Mouse (Mus musculus): Measurements from ENCODE around the gene Nrg3. TPM values are rescaled to one million over a fixed set of nuclear protein-coding genes. Genes with fewer than 3 reads are reported as not detected.
"Not testable (repeated sequence)": the region's sequence is repeated elsewhere in the genome, so short reads cannot be mapped to it uniquely, and the experiment has no call there.

The Nrg3 gene
- total RNA-seq, 2 experiments from 2014 or later: 66.9 to 70.0 TPM

- DNase-seq (ENCODE audit: low spot score in 2 of 2): no peak
These were observed 343.1 kb downstream of the Nrg3 start for GRCm38 (mm10) chr14:39129766-39130165.

DNA sequence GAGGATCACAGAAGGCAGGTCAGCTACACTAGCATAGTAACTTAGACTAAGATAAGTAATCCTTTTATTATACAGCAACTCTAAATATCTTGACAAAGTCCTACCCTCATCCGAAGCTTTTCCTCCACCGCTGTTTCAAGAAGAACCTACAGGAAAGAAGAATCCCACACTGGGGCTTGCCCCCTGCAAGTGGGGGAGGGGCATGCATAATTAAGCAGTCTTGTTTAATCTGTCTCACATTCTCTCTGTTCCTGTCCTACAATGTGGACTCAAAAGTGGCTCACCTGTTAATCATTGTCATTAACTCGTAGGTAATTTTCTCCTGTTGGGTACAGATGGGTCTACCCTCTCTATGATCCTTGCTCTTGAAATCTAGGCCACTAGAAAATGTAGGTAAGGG lies 354.9 kb downstream of the Nrg3 start:
- no peak for DNase-seq (ENCODE audit: low spot score in 2 of 2)
- H3K4me3 ChIP-seq: no peak overlapping the region
- no peak overlapping the region for H3K27ac ChIP-seq
- no peak for TF ChIP-seq CTCF (conservative IDR thresholded peaks at IDR 0.05)

More at GRCm38 (mm10) chr14:39129766-39130165, 343.1 kb downstream of the Nrg3 start:
- Histone ChIP-seq H3K4me3 (no peak overlapping the region), H3K27ac (no peak overlapping the region)
- no peak for TF ChIP-seq CTCF (conservative IDR thresholded peaks at IDR 0.05)

DNA sequence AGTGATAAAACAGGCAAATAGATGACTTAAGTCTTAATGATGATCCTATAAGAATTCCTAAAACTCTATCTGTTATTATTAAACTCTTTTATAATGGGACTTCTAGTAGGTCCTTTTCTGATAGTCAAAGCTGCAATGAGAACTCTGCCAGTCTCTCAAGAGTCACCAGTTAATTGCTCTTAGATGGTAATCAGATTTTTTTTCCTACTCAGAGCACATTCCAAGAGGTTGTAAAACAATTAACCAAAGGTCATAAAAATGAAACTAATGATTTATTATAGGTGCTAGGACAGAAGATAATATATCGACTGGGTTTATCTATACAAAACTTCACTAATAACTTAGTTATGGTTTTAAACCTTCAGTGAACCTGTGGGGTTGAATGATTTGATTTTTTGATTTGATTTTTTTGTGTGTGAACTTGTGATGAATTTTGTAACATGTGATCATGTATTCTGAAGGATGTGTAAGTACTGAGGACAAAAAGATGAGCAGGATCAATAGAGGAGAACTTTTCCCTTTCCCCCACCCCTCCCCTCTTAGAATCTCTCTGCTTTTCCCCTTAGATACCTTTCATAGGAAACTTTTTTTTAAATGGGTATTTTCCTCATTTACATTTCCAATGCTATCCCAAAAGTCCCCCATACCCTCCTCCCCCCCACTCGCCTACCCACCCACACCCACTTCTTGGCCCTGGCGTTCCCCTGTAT lies 356.2 kb downstream of the Nrg3 start:
- DNase-seq (ENCODE audit: low spot score in 2 of 2); H3K4me3 ChIP-seq; H3K27ac ChIP-seq: not testable (repeated sequence)

GRCm38 (mm10) chr14:39109566-39109965 lies 363.3 kb downstream of the Nrg3 start:
- TF ChIP-seq CTCF (conservative IDR thresholded peaks at IDR 0.05): no peak
- no peak for DNase-seq (ENCODE audit: low spot score in 2 of 2)
- Histone ChIP-seq H3K27ac (no peak overlapping the region), H3K4me3 (no peak overlapping the region)

GRCm38 (mm10) chr14:39106776-39107175 lies 366.1 kb downstream of the Nrg3 start:
- Histone ChIP-seq H3K4me3 (no peak overlapping the region), H3K27ac (peak overlapping the region; percentile 25; the same call in 1 of the 2 replicates)
- no peak for DNase-seq (ENCODE audit: low spot score in 2 of 2)
- no peak for TF ChIP-seq CTCF (conservative IDR thresholded peaks at IDR 0.05)

- DNase-seq (ENCODE audit: low spot score in 2 of 2): no peak
- no peak for TF ChIP-seq CTCF (conservative IDR thresholded peaks at IDR 0.05)
- Histone ChIP-seq H3K4me3 (no peak overlapping the region), H3K27ac (no peak overlapping the region)
These were observed 377.7 kb downstream of the Nrg3 start for GRCm38 (mm10) chr14:39095219-39095618.

DNA sequence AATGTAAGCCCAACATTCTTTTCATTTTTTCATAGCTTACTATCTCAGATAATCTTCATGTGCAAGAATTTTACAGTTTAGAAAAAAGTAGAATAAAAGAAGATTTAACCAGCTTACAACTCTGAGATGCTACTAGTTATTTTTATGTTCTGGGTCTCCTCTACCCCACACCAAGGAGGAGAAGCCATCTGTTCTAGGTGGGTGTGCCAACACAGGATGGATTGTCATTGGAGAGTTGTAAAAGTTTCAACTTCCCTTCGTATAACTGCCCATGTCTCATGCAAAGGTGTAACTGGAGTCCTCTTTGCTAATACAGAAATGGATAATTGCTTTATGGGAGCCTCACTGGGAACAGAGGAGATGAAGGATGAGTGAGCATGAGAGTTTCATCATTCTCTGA lies 393.4 kb downstream of the Nrg3 start:
- TF ChIP-seq CTCF (conservative IDR thresholded peaks at IDR 0.05): no peak
- no peak for DNase-seq (ENCODE audit: low spot score in 2 of 2)
- Histone ChIP-seq H3K27ac (no peak overlapping the region), H3K4me3 (no peak overlapping the region)

GRCm38 (mm10) chr14:39051542-39051941 lies 421.3 kb downstream of the Nrg3 start:
- no peak for DNase-seq (ENCODE audit: low spot score in 2 of 2)
- Histone ChIP-seq H3K4me3 (no peak overlapping the region), H3K27ac (no peak overlapping the region)
- no peak for TF ChIP-seq CTCF (conservative IDR thresholded peaks at IDR 0.05)

DNA sequence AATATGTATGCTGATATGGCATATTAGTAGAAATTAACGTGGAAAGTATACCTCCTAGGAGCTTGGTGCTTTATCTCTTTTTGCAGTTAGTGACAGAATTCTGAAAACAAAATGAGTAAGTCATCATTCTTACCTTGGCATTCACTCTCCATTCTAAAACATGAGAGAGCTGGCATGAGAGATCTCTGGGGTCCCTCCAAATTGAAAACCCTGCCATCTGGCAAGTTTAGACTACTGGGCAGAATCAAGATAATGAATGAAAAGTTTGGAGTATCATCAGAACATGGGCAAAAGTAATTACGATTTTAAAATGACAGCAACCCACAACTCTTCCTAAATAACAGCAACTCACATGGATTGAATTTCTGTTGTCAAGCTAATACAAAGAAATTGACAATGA lies 423.9 kb downstream of the Nrg3 start:
- DNase-seq (ENCODE audit: low spot score in 2 of 2): no peak
- H3K27ac ChIP-seq: no peak overlapping the region
- no peak overlapping the region for H3K4me3 ChIP-seq
- no peak for TF ChIP-seq CTCF (conservative IDR thresholded peaks at IDR 0.05)

GRCm38 (mm10) chr14:39044290-39044689 lies 428.6 kb downstream of the Nrg3 start:
- peak overlapping the region; percentile 87 for H3K27ac ChIP-seq
- H3K4me3 ChIP-seq: no peak overlapping the region
- no peak for DNase-seq (ENCODE audit: low spot score in 2 of 2)
- no peak for TF ChIP-seq CTCF (conservative IDR thresholded peaks at IDR 0.05)

- no peak for TF ChIP-seq CTCF (conservative IDR thresholded peaks at IDR 0.05)
- H3K27ac ChIP-seq: peak overlapping the region; percentile 87
- no peak overlapping the region for H3K4me3 ChIP-seq
- peak; percentile 73 to 89 for DNase-seq (ENCODE audit: low spot score in 2 of 2)
These were observed 429.1 kb downstream of the Nrg3 start for GRCm38 (mm10) chr14:39043793-39044192.

- no peak for DNase-seq (ENCODE audit: low spot score in 2 of 2)
- H3K27ac ChIP-seq: peak overlapping the region; percentile 87
- H3K4me3 ChIP-seq: no peak overlapping the region
- TF ChIP-seq CTCF (conservative IDR thresholded peaks at IDR 0.05): no peak
These were observed 429.5 kb downstream of the Nrg3 start for GRCm38 (mm10) chr14:39043384-39043783.

- DNase-seq (ENCODE audit: low spot score in 2 of 2): no peak
- no peak for TF ChIP-seq CTCF (conservative IDR thresholded peaks at IDR 0.05)
- Histone ChIP-seq H3K4me3 (no peak overlapping the region), H3K27ac (peak overlapping the region; percentile 59)
These were observed 433.8 kb downstream of the Nrg3 start for GRCm38 (mm10) chr14:39039046-39039445.

DNA sequence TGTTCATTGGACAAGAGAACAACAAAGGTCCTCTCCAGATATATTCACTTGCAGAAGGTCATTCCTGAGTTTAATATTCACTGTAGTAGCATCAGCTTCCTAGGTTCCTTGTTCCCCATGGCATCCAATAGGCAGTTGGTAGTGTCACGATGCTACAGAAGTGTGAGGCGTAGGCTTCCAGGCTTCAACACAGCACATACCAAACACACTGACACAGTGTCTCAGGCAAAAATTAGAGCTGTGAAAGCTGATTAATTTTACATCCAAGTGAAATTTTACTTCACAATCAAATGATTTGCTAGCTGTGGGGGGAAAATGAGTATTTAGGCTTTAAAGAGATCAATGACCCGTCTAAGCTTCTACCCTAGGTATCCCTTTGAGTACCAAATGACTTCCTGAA lies 438.4 kb downstream of the Nrg3 start:
- no peak for DNase-seq (ENCODE audit: low spot score in 2 of 2)
- peak overlapping the region; percentile 70 for H3K27ac ChIP-seq
- TF ChIP-seq CTCF (conservative IDR thresholded peaks at IDR 0.05): no peak
- no peak overlapping the region for H3K4me3 ChIP-seq

Data from layer of hippocampus, adult 2 months (tissue).